Mouse (Mus musculus): ENCODE measurements around the gene Eno1.
A peak's percentile ranks its signal among the peaks of the same experiment; 100 is the strongest.
"Not testable (repeated sequence)": the region's sequence is repeated elsewhere in the genome, so short reads cannot be mapped to it uniquely, and the experiment has no call there.

Gene Eno1

GRCm38 (mm10) chr4:150281018-150281761, 44.7 kb downstream of the Eno1 start, which contains the start of gene Rere:
Gene Rere, plus strand, starts transcription at chr4:150281646.
- DNase-seq (ENCODE audit: low spot score): peak; percentile 97

GRCm38 (mm10) chr4:150281891-150282630, 45.5 kb downstream of the Eno1 start:
- DNase-seq (ENCODE audit: low spot score): no peak

GRCm38 (mm10) chr4:150282631-150283334, 46.3 kb downstream of the Eno1 start:
- DNase-seq (ENCODE audit: low spot score): no peak

- DNase-seq (ENCODE audit: low spot score): no peak
These were observed 46.8 kb downstream of the Eno1 start for GRCm38 (mm10) chr4:150283335-150283638.

DNA sequence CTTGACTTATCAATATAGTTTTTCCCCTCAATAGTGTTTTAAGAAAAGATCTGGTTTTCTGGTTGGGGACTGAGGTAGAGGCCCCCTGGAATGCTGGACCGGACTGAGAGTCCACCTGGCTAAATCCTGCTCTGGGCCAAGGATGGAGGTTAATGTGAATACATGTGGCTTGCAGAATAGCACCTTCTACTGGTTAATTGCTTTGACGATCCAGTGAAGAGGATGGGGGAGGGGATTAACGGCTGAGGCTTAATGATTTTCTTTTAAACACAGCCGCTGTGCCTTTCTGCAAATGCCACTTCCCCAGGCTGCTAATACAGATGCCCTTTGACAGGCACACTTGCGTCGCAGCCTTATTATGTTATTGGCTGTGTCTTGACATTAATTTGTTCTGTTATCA, 47.5 kb downstream of the Eno1 start:
- no peak for DNase-seq (ENCODE audit: low spot score)

- no peak for DNase-seq (ENCODE audit: low spot score)
These were observed 50.5 kb downstream of the Eno1 start for GRCm38 (mm10) chr4:150286980-150287379.

- not testable (repeated sequence) for DNase-seq (ENCODE audit: low spot score)
These were observed 50.9 kb downstream of the Eno1 start for GRCm38 (mm10) chr4:150287463-150287862.

DNA sequence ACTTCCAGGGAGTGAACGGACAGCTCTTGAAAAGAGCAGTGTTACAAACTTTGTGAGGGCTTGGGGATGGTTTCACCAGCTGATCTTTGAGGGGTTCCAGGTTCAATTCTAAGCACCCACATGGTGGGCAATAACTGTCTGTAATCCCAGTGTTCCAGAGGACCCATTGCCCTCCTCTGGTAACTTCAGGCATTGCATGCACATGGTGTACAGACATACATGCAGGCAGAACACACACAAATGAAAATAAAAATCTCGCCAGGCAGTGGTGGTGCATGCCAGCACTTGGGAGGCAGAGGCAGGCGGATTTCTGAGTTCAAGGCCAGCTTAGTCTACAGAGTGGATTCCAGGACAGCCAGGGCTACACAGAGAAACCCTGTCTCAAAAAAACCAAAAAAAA, 55.4 kb downstream of the Eno1 start:
- DNase-seq (ENCODE audit: low spot score): no peak

DNA sequence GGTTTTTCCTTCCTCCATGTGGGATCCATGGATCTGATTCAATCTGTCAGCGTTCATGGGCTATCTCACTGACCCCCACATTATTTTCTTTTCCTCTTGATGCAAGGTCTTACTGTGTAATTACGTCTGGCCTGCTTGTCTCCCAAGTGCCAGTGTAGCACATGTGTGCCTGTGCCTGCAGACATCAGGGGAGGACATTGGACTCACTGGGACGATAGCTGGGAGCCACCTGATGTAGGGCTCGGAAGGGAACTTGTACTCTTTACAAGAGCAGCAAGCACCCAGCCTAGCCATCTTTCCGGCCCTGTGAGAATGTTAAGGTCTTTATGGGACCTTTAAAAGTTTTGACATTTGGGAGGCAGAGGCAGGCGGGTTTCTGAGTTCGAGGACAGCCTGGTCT, 58.3 kb downstream of the Eno1 start:
- no peak for DNase-seq (ENCODE audit: low spot score)

GRCm38 (mm10) chr4:150295966-150296365, 59.4 kb downstream of the Eno1 start:
- no peak for DNase-seq (ENCODE audit: low spot score)
